Mouse (Mus musculus) lung, postnatal 0 days (tissue): ENCODE measurements at regions not wholly inside any gene's neighbourhood (a gene's known extent, or its start where the extent isn't known, plus 50 kb on each side); places are given as distances from the start of the nearest gene placed in this dataset.

Source experiments
- ATAC-seq: fragments of 200-750 bp; cut with Nextera tagmentation; 2 replicates; pipeline ENCODE4 v1.8.0; 2017; ENCODE audit warnings: moderate library complexity
- DNase-seq: peaks from one replicate; pipeline ENCODE4 v3.0.0-alpha.2; 2016; ENCODE audit warnings: low spot score
- H3K27ac ChIP-seq: fragments of 300-500 bp; sonication (generic); 2 replicates; pipeline ENCODE4 v1.5.1; 2014; ENCODE audit warnings: antibody characterized with exemption, mild to moderate bottlenecking, low read length, mixed read lengths
- H3K27me3 ChIP-seq: fragments of 300-500 bp; sonication (generic); replicated peaks from 2 replicates; pipeline ENCODE4 v1.6.1; 2014; ENCODE audit warnings: low read length, mixed read lengths; ENCODE audit not compliant: insufficient read depth
- H3K36me3 ChIP-seq: fragments of 300-500 bp; sonication (generic); 2 replicates; pipeline ENCODE4 v1.6.1; 2014; ENCODE audit warnings: low read length, mixed read lengths; ENCODE audit not compliant: insufficient read depth
- H3K4me1 ChIP-seq: fragments of 300-500 bp; sonication (generic); 2 replicates; pipeline ENCODE4 v1.6.1; 2014; ENCODE audit warnings: antibody characterized with exemption, low read depth, low read length, mixed read lengths; ENCODE audit not compliant: insufficient read depth
- H3K4me2 ChIP-seq: fragments of 300-500 bp; sonication (generic); replicated peaks from 2 replicates; pipeline ENCODE4 v1.6.1; 2014; ENCODE audit warnings: low read depth, mild to moderate bottlenecking, low read length, moderate library complexity, mixed read lengths
- H3K4me3 ChIP-seq: fragments of 300-500 bp; sonication (generic); 2 replicates; pipeline ENCODE4 v1.5.1; 2014; ENCODE audit warnings: low read depth, low read length
- H3K9ac ChIP-seq: fragments of 300-500 bp; sonication (generic); replicated peaks from 2 replicates; pipeline ENCODE4 v1.6.1; 2014; ENCODE audit warnings: low read depth, mild to moderate bottlenecking
- H3K9me3 ChIP-seq: fragments of 300-500 bp; sonication (generic); 2 replicates; pipeline ENCODE4 v1.6.1; 2016; ENCODE audit warnings: low read length, mixed read lengths
- CTCF ChIP-seq: IDR thresholded peaks from 2 replicates; pipeline ENCODE4 v1.5.1; 2016; ENCODE audit warnings: antibody characterized with exemption, mild to moderate bottlenecking
- EP300 ChIP-seq: IDR thresholded peaks from 2 replicates; pipeline ENCODE4 v1.6.1; 2016; ENCODE audit warnings: antibody characterized with exemption, mild to moderate bottlenecking, control low read depth
- WGBS: fragments of 180-500 bp; shearing (Covaris S2); extraction: QIAGEN DNeasy Blood & Tissue Kit; methylation state at CpG from one replicate; pipeline ENCODE4 v1.1.7; 2014; 5-methylcytosine and 5-hydroxymethylcytosine counted together

DNA sequence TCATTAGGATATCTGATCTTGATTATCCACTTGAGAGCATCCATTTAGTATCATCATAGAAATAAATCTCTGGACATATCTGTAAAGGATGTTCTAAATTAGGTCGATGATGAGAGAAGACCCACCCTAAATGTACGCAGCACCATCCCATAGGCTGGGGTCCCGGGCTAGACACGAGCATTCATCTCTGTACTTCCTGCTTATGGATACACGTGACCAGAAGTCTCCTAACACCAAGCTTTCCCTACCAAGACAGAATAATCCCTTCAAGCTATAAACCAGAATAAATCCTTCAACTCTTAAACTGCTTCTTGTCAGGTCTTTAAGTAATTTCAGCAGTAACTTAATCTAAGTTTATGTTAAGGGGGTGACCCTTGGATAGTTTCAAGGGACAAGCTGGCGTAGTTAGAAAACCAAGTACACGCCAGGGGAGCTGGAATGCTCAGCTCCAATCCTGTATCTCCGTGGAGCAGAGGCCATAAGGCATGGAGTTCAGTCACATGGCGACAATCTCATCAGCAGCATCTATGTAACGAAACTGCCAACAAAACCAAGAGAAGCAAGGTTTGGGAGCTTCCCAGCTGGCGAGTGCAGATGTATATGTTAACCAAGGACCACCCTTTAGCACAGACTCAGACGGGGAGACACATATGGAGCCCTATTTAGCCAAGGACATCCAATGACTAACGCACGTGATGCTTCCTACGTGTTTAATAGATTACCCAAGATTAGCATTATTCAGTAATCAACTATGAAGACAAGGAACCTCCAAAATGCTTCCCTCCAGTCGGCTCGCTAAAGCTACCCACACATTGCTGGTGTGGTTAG lies 76.3 kb upstream of the Spdye4c start:
- Histone ChIP-seq H3K27me3 (no peaks in the 10 kb centered on the region), H3K4me1 (no peaks in the 10 kb centered on the region), H3K4me2 (no peak overlapping the region), H3K36me3 (no peaks in the 10 kb centered on the region), H3K9me3 (no peaks in the 10 kb centered on the region), H3K4me3 (no peak overlapping the region), H3K9ac (no peak overlapping the region), H3K27ac (no peak overlapping the region)
- ATAC-seq: no peak
- TF ChIP-seq EP300: no peak
- TF ChIP-seq CTCF: no peak
- DNase-seq: no peak
- WGBS: 67% methylated on average over 17 of the region's 17 CpGs

DNA sequence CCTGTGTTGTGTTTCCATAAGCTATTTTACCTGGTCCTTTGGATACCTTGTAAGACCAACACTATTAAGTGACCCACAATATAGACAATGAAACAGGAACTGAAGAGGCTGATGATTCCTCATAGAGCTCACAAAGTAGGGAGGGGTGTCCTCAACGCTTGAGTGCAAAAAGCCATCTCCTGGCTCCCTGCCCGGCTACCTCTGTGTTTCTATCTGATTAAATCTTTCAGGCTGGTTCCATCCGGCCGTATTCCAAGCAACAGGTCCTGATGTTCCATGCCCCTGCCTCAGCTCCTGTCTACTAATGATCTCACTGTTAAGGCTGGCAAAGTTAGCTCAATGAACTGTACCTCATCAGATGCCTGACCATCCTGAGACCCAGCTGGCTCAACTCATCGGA lies 75.3 kb upstream of the Spdye4c start:
- DNase-seq (no peak), ATAC-seq (no peak)
- Histone ChIP-seq H3K4me3 (no peak overlapping the region), H3K36me3 (no peaks in the 10 kb centered on the region), H3K9ac (no peak overlapping the region), H3K9me3 (no peaks in the 10 kb centered on the region), H3K4me2 (no peak overlapping the region), H3K27ac (no peak overlapping the region), H3K27me3 (no peaks in the 10 kb centered on the region), H3K4me1 (no peaks in the 10 kb centered on the region)
- 63% methylated on average over 5 of the region's 5 CpGs for WGBS
- TF ChIP-seq CTCF (no peak), EP300 (no peak)

DNA sequence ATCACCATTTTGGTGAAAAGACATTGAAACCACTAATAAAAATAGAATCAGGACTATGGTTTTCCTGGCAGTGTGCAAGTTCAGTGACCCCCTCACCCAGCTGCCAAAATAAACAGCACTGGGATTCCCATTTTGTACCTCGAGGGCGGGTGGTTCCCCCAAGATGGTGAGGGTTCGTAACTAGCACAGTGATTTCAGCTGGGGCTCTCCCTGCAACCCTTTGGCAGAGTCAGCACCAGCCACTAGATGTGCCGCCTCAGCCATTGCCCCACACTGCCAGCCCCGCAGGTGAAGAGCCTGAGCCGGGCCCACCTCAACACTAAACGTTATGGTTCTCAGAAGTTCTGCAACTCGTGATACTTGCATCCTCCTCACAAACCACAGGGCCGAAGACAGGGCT lies 74.3 kb upstream of the Spdye4c start:
- H3K27ac ChIP-seq: no peak overlapping the region
- H3K27me3 ChIP-seq: no peaks in the 10 kb centered on the region
- TF ChIP-seq CTCF (no peak), EP300 (no peak)
- H3K36me3 ChIP-seq: no peaks in the 10 kb centered on the region
- no peak overlapping the region for H3K4me2 ChIP-seq
- H3K4me1 ChIP-seq: no peaks in the 10 kb centered on the region
- H3K9ac ChIP-seq: no peak overlapping the region
- 75% methylated on average over 9 of the region's 9 CpGs for WGBS
- ATAC-seq (no peak), DNase-seq (no peak)
- no peaks in the 10 kb centered on the region for H3K9me3 ChIP-seq
- H3K4me3 ChIP-seq: no peak overlapping the region

DNA sequence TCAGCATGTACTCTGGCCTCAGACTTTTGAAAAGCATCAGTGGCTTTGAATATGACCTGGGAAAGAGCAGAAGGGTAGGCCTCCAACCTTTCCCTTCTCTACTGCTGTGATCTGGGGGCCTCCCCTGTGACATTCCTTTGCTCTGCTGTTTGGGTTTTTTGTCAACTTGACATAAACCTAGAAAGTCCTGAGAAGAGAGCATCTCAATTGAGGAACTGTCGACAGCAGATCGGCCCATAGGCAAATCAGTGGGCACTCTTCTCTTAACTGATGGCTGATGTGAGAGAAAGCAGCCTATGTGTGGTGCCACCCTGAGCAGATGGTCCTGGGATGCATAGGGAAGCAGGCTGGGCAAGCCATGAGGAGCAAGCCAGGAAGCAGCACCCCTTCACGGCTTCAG lies 72.9 kb upstream of the Spdye4c start:
- Histone ChIP-seq H3K4me3 (no peak overlapping the region), H3K27ac (no peak overlapping the region), H3K9ac (no peak overlapping the region), H3K27me3 (no peaks in the 10 kb centered on the region), H3K9me3 (no peaks in the 10 kb centered on the region), H3K4me1 (no peaks in the 10 kb centered on the region), H3K4me2 (no peak overlapping the region), H3K36me3 (no peaks in the 10 kb centered on the region)
- 91% methylated on average over 3 of the region's 3 CpGs for WGBS
- no peak for DNase-seq
- ATAC-seq: no peak
- TF ChIP-seq CTCF: no peak
- no peak for TF ChIP-seq EP300

DNA sequence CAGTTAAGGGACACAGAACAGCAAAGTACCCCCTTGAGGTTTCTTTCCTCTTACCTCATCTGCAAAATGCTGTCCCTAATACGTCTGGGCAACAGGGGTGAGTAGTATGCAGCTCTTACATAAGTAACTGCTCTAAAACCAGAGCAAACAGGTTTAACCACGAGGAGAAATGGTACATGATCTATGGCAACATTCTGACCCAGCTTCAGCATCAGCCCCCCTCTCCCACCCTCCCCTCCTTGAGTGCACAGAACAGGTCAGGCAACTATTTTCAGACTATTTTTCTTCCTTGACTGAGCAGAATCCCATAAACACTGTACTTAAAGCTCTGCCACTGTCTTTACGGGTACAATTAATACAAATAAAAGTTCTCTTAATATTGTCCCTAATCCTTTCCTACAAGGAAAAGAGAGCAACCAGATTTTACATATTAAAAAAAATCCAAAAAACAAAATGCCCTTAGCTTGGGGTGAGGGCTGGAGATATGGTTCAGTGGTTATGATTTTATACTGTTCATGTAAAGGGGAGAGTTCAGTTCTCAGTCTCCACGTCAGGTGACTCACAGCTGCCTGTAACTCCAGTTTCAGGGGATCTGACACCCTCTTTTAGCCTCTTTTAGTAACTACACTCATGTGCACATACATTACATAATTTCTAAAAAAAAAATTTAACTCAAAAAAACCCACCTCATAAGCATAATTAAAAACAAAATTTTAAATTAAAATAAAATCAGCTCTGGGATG lies 69.1 kb upstream of the Spdye4c start:
- Histone ChIP-seq H3K9me3 (no peaks in the 10 kb centered on the region), H3K9ac (no peak overlapping the region), H3K36me3 (no peaks in the 10 kb centered on the region), H3K27me3 (no peaks in the 10 kb centered on the region), H3K4me1 (peaks cover 5% of the 10 kb centered on the region; the same call in 1 of the 2 replicates), H3K27ac (no peak overlapping the region), H3K4me3 (no peak overlapping the region), H3K4me2 (no peak overlapping the region)
- peak; percentile 73 for ATAC-seq
- 40% methylated on average over 4 of the region's 4 CpGs for WGBS
- peak; percentile 73 for DNase-seq
- no peak for TF ChIP-seq EP300
- TF ChIP-seq CTCF: no peak

DNA sequence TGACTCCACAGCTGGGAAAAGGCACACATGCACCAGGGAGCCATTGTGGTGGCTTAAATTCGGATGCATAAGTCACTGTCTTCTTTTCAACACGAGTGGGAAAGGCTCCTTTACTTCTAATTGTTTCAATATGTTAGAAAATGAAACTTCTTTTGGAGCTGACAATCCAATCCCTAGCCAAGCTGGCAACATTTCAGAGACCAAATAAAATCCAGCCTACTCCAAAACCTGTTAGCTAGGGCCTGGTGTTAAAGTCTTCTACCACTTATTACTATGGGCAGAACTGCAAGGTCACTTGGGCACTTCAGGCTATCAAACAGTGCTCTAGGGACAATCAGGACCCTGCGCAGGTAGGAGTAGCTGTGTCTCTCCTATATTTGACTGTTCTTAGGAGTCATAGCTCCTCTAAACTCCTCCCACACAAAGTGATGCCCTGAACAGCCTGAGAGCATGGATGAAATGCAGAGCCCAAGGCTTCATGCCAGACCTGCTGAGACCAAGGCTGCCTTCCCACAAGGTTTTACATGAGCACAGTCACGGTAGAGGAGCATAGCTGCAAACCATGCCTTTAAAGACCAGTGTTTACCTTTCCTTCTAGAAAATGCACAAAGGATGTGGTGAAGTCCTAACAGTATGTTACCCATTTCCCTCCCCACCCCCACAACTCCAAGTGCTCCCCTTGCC lies 67.4 kb upstream of the Spdye4c start:
- Histone ChIP-seq H3K9me3 (no peaks in the 10 kb centered on the region), H3K27me3 (no peaks in the 10 kb centered on the region), H3K4me3 (no peak overlapping the region), H3K9ac (no peak overlapping the region), H3K27ac (no peak overlapping the region), H3K4me2 (no peak overlapping the region), H3K4me1 (peaks cover 8% of the 10 kb centered on the region; the same call in 1 of the 2 replicates), H3K36me3 (no peaks in the 10 kb centered on the region)
- 57% methylated on average over 4 of the region's 4 CpGs for WGBS
- TF ChIP-seq CTCF (no peak), EP300 (no peak)
- DNase-seq (no peak), ATAC-seq (no peak)
